Mouse (Mus musculus) megakaryocyte, embryonic 14.5 days (primary cell): ENCODE measurements around the gene Fgfr2.

Source experiments
- FLI1 ChIP-seq: IDR thresholded peaks from 2 replicates; pipeline ENCODE4 v1.6.1; 2012; ENCODE audit warnings: low read length, inconsistent platforms, mixed read lengths
- GATA1 ChIP-seq: IDR thresholded peaks from 3 replicates; pipeline ENCODE4 v1.6.1; 2012; ENCODE audit warnings: mixed read lengths, low read length, inconsistent platforms, borderline replicate concordance

DNA sequence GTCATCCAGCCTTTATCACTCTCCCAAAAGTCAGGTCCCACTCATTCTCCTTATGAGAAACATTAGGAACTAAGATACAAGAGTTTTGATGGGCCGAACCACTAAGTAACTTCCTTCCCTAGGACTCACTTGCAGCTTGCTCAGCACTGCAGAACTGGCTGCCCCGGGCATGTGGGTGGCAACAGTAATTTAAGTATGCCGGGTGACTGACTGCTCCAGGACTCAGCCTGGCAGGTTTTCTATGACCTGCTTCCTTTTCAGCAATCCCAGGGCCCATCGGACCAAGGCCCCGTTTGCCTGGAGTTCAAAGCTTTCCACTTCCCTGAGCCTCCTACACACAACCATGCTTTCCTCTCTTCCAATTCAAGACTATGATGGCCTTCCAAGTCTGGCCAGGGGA is 566.6 kb downstream of the Fgfr2 start:
- TF ChIP-seq GATA1 (no peak), FLI1 (no peak)
